Mouse (Mus musculus) small intestine, adult 2 months (tissue): ENCODE measurements around the gene Cd7. TPM values are rescaled to one million over a fixed set of nuclear protein-coding genes. Genes with fewer than 3 reads are reported as not detected.
A peak's percentile ranks its signal among the peaks of the same experiment; 100 is the strongest.

Experiments used
- H3K27ac ChIP-seq: fragments of 200-500 bp; 2 replicates; pipeline ENCODE4 v1.5.1; 2012; ENCODE audit warnings: low read depth, low read length, control low read depth, inconsistent platforms; ENCODE audit not compliant: insufficient read depth
- H3K27me3 ChIP-seq: fragments of 200-500 bp; 2 replicates; pipeline ENCODE4 v1.6.1; 2012; ENCODE audit warnings: mild to moderate bottlenecking, moderate library complexity, low read length, inconsistent platforms; ENCODE audit not compliant: control insufficient read depth, insufficient read depth
- H3K36me3 ChIP-seq: fragments of 200-500 bp; 2 replicates; pipeline ENCODE4 v1.6.1; 2012; ENCODE audit warnings: mild to moderate bottlenecking, low read length, control low read depth, inconsistent platforms; ENCODE audit not compliant: control insufficient read depth, insufficient read depth
- H3K4me1 ChIP-seq: fragments of 200-500 bp; 2 replicates; pipeline ENCODE4 v1.6.1; 2012; ENCODE audit warnings: low read length, inconsistent platforms, mixed read lengths; ENCODE audit not compliant: control insufficient read depth, insufficient read depth, insufficient read length
- H3K4me3 ChIP-seq: fragments of 200-500 bp; 2 replicates; pipeline ENCODE4 v1.5.1; 2012; ENCODE audit warnings: low read depth, mild to moderate bottlenecking, control low read depth, inconsistent platforms, low read length, moderate library complexity
- CTCF ChIP-seq: fragments of 200-500 bp; IDR thresholded peaks from 2 replicates; pipeline ENCODE4 v1.5.1; 2012; ENCODE audit warnings: low read depth, mild to moderate bottlenecking, control low read depth, inconsistent platforms, low read length, moderate library complexity, mixed read lengths; ENCODE audit not compliant: insufficient replicate concordance, insufficient read length; ENCODE audit errors: extremely low read depth
- POLR2A ChIP-seq: fragments of 200-500 bp; IDR thresholded peaks from 2 replicates; pipeline ENCODE4 v1.6.1; 2012; ENCODE audit warnings: low read depth, mild to moderate bottlenecking, control low read depth, inconsistent platforms, low read length, moderate library complexity
- WGBS: fragments of 180-500 bp; shearing (Covaris S2); methylation state at CpG from one replicate; pipeline ENCODE4 v1.1.7; 2018; 5-methylcytosine and 5-hydroxymethylcytosine counted together
- polyA plus RNA-seq: library from polyadenylated mRNA; depleted of rRNA; stranded (reverse); fragments of >200 nt; gene quantifications from 2 replicates; pipeline ENCODE4 v1.2.3, GENCODE M21; 2012; rRNA removed

The Cd7 gene
- polyA plus RNA-seq: 41.0 and 57.7 TPM in 2 replicates

- TF ChIP-seq POLR2A: no peak
- TF ChIP-seq CTCF: no peak
- H3K27me3 ChIP-seq: no peaks in the 10 kb centered on the region
- H3K4me3 ChIP-seq: peak within 1 kb of the TSS; percentile 46
- WGBS: 46% methylated on average over 5 of the region's 5 CpGs
- H3K4me1 ChIP-seq: no peaks in the 10 kb centered on the region
- no peaks in the 10 kb centered on the region for H3K36me3 ChIP-seq
- peak within 1 kb of the TSS; percentile 50; the same call in 1 of the 2 replicates for H3K27ac ChIP-seq
These were observed at the start of gene Cd7 for GRCm38 (mm10) chr11:121039302-121039701. Gene Cd7, minus strand, starts transcription at chr11:121039418.

DNA sequence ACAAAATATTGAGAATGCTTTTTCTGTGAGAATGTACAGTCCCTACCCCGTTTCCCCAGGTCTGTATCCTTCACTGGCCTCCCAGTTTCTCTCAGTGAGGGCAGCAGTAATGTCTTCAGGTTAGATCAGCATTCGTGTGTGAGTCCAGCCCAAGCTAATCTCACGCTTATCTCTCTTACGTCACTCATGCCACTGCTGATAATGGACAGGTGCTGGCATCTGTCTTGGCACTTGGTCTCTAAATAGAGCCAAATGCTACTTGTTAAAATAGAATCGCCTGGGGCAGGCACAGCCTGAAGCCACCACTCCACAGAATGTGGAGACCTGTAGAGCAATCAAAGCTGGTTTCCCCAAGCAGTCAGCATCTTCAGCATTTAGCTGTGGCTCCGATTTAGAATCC is 49.8 kb upstream of the Cd7 start:
- Histone ChIP-seq H3K4me1 (peaks cover 42% of the 10 kb centered on the region), H3K27ac (peak overlapping the region; percentile 73), H3K36me3 (no peaks in the 10 kb centered on the region), H3K4me3 (no peak overlapping the region), H3K27me3 (no peaks in the 10 kb centered on the region)
- no peak for TF ChIP-seq CTCF
- TF ChIP-seq POLR2A: no peak
- 26% methylated on average over 6 of the region's 6 CpGs for WGBS

DNA sequence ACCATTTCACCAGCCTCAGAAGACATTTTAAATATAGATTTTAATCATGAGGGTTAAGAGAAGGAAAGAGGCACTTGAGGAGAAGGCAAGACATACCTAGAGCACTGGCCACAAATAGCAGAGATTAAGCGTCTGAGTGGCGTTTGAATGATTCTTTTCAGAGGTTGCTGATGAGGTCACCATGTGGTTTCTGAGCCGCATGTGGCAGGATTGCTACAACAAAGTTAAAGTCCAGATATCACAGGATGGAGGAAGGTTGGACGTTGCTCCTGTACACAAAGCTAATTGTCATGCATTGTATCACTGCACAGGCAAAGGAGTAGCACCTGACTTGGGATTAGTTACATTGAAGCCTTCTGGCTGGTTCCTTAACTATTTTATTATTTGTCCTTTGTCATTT is 47.1 kb upstream of the Cd7 start:
- 17% methylated on average over 4 of the region's 4 CpGs for WGBS
- no peaks in the 10 kb centered on the region for H3K27me3 ChIP-seq
- no peaks in the 10 kb centered on the region for H3K36me3 ChIP-seq
- H3K4me3 ChIP-seq: peak overlapping the region; percentile 45
- no peak for TF ChIP-seq CTCF
- no peak for TF ChIP-seq POLR2A
- H3K4me1 ChIP-seq: peaks cover 51% of the 10 kb centered on the region
- peak overlapping the region; percentile 72 for H3K27ac ChIP-seq

- Histone ChIP-seq H3K36me3 (no peaks in the 10 kb centered on the region), H3K4me1 (peaks cover 45% of the 10 kb centered on the region), H3K27me3 (no peaks in the 10 kb centered on the region), H3K27ac (peak overlapping the region; percentile 82), H3K4me3 (no peak overlapping the region)
- WGBS: 27% methylated on average over 5 of the region's 5 CpGs
- TF ChIP-seq POLR2A: no peak
- no peak for TF ChIP-seq CTCF
These were observed 46.0 kb upstream of the Cd7 start for GRCm38 (mm10) chr11:121085181-121085580.

GRCm38 (mm10) chr11:121082857-121083500 is 43.8 kb upstream of the Cd7 start:
- Histone ChIP-seq H3K4me1 (peaks cover 32% of the 10 kb centered on the region; the same call in 1 of the 2 replicates), H3K27ac (peak overlapping the region; percentile 83), H3K36me3 (no peaks in the 10 kb centered on the region), H3K27me3 (no peaks in the 10 kb centered on the region), H3K4me3 (no peak overlapping the region)
- TF ChIP-seq CTCF (no peak), POLR2A (no peak)
- WGBS: 7% methylated on average over 6 of the region's 6 CpGs

GRCm38 (mm10) chr11:121082250-121082649 is 43.0 kb upstream of the Cd7 start:
- peaks cover 28% of the 10 kb centered on the region; the same call in 1 of the 2 replicates for H3K4me1 ChIP-seq
- H3K27ac ChIP-seq: peak overlapping the region; percentile 70
- no peaks in the 10 kb centered on the region for H3K27me3 ChIP-seq
- no peak for TF ChIP-seq POLR2A
- TF ChIP-seq CTCF: no peak
- no peaks in the 10 kb centered on the region for H3K36me3 ChIP-seq
- WGBS: 72% methylated on average over 3 of the region's 3 CpGs
- H3K4me3 ChIP-seq: no peak overlapping the region

DNA sequence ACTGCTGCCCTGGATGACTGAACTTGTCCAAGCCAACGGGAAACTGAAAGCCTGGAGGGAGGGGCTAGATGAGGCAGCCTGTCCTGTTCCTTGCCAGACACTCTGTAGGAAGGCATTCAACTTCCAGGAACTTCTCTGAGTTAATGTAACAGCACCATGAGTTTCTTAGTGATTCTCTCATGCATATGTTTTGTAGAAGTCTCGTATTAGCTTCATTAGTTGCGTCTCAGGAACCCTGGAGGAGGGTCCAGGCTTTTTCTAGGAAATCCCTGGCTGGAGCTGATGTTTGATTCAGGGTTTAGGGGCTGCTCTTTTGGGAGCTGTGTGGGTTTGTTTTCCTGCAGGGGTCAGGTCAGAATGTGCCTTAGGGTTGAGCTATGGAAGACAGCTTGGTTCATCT is 41.9 kb upstream of the Cd7 start, which contains the start of gene Sectm1a:
Gene Sectm1a, minus strand, starts transcription at position 101 of the 400 bp plus-strand sequence.
- no peak for TF ChIP-seq POLR2A
- no peak for TF ChIP-seq CTCF
- no peaks in the 10 kb centered on the region for H3K36me3 ChIP-seq
- H3K4me1 ChIP-seq: peaks cover 24% of the 10 kb centered on the region; the same call in 1 of the 2 replicates
- no peak within 1 kb of the TSS for H3K27ac ChIP-seq
- H3K4me3 ChIP-seq: no peak within 1 kb of the TSS
- no peaks in the 10 kb centered on the region for H3K27me3 ChIP-seq
- WGBS: 66% methylated on average over 3 of the region's 3 CpGs

- Histone ChIP-seq H3K27me3 (no peaks in the 10 kb centered on the region), H3K27ac (no peak overlapping the region), H3K4me3 (no peak overlapping the region), H3K4me1 (peaks cover 21% of the 10 kb centered on the region; the same call in 1 of the 2 replicates), H3K36me3 (no peaks in the 10 kb centered on the region)
- no peak for TF ChIP-seq CTCF
- no peak for TF ChIP-seq POLR2A
- WGBS: 95% methylated on average over 8 of the region's 8 CpGs
These were observed 41.1 kb upstream of the Cd7 start for GRCm38 (mm10) chr11:121080330-121080729.
